Mouse (Mus musculus) erythroblast, embryonic 14.5 days (primary cell): Measurements from ENCODE around the gene Mtcl1.

Source experiments
- GATA1 ChIP-seq: IDR thresholded peaks from 2 replicates; pipeline ENCODE4 v1.6.1; 2012; ENCODE audit warnings: low read length, inconsistent platforms, mixed read lengths
- TAL1 ChIP-seq: IDR thresholded peaks from 3 replicates; pipeline ENCODE4 v1.6.1; 2012; ENCODE audit warnings: low read length, inconsistent platforms, mixed read lengths

DNA sequence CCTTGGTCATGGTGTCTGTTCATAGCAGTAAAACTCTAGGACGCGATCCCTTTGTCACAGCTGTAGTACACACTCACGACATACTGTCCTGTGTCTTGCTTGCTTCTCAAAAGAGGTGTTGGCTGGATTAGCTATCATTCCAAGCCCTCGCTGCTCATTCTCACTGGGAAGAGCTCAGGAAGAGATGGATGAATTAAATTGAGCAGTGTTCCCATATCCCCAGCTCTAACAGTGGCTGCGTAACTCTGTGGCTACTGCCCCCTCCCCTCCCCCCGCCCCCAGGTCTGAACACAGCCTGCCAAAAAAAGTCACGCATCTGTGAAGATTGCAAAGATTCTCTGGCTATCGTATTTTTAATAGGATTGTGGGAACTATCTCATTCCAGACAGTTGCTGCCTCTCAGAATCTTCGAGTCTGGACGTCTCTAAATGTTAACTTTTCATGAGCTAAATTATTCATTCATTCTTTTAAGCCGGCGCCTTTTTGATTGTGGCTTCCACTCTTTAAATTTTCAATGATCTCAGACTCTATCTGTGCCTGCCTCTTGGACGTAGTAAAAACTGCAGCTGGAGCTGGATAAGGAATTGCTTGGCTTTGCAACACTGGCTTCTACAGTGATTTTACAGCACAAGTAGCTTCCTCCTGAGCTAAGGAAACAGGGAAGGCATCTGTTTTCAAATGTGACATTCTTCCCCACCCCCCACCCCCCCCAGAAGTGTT is 134.8 kb downstream of the Mtcl1 start:
- no peak for TF ChIP-seq TAL1
- no peak for TF ChIP-seq GATA1
